Mouse (Mus musculus) forebrain, postnatal 0 days (tissue): Measurements from ENCODE around the gene Tgfbr3l. TPM values are rescaled to one million over a fixed set of nuclear protein-coding genes. Genes with fewer than 3 reads are reported as not detected.

ENCODE experiments used
- ATAC-seq: fragments of 200-750 bp; cut with Nextera tagmentation; 2 replicates; pipeline ENCODE4 v1.8.0; 2017; ENCODE audit warnings: mild to moderate bottlenecking, moderate library complexity
- DNase-seq: peaks from one replicate; pipeline ENCODE4 v3.0.0-alpha.2; 2015
- H3K27ac ChIP-seq: fragments of 300-500 bp; sonication (generic); 2 replicates; pipeline ENCODE4 v1.5.1; 2014; ENCODE audit warnings: low read depth, mild to moderate bottlenecking, antibody characterized with exemption, low read length, moderate library complexity, mixed read lengths
- H3K27me3 ChIP-seq: fragments of 300-500 bp; sonication (generic); 2 replicates; pipeline ENCODE4 v1.6.1; 2014; ENCODE audit warnings: mild to moderate bottlenecking, low read length, mixed read lengths; ENCODE audit not compliant: insufficient read depth
- H3K36me3 ChIP-seq: fragments of 300-500 bp; sonication (generic); 2 replicates; pipeline ENCODE4 v1.6.1; 2014; ENCODE audit warnings: mild to moderate bottlenecking, moderate library complexity; ENCODE audit not compliant: insufficient read depth
- H3K4me1 ChIP-seq: fragments of 300-500 bp; sonication (generic); 2 replicates; pipeline ENCODE4 v1.6.1; 2014; ENCODE audit warnings: antibody characterized with exemption; ENCODE audit not compliant: insufficient read depth
- H3K4me2 ChIP-seq: fragments of 300-500 bp; sonication (generic); 2 replicates; pipeline ENCODE4 v1.6.1; 2014; ENCODE audit warnings: low read depth, mild to moderate bottlenecking, moderate library complexity
- H3K4me3 ChIP-seq: fragments of 300-500 bp; sonication (generic); 2 replicates; pipeline ENCODE4 v1.5.1; 2014; ENCODE audit warnings: low read depth, low read length, mixed read lengths
- H3K9ac ChIP-seq: fragments of 300-500 bp; sonication (generic); 2 replicates; pipeline ENCODE4 v1.6.1; 2014; ENCODE audit warnings: mild to moderate bottlenecking
- H3K9me3 ChIP-seq: fragments of 300-500 bp; sonication (generic); 2 replicates; pipeline ENCODE4 v1.6.1; 2016; ENCODE audit warnings: low read length
- CTCF ChIP-seq: sonication (generic); IDR thresholded peaks from 2 replicates; pipeline ENCODE4 v1.5.1; 2016; ENCODE audit warnings: antibody characterized with exemption, control low read depth, low read depth
- WGBS: fragments of 180-500 bp; shearing (Covaris S2); extraction: QIAGEN DNeasy Blood & Tissue Kit; methylation state at CpG from one replicate; pipeline ENCODE4 v1.1.7; 2014; 5-methylcytosine and 5-hydroxymethylcytosine counted together
- polyA plus RNA-seq: library from polyadenylated mRNA; unstranded; fragments of >200 nt; fragmentation: Nextera tagmentation; extraction: Ambion mirVana; gene quantifications from 2 replicates; pipeline ENCODE4 v1.2.1, GENCODE M21; 2015
- total RNA-seq: library from RNA; depleted of rRNA; stranded (reverse); fragments of >200 nt; gene quantifications from 2 replicates; pipeline ENCODE4 v1.2.3, GENCODE M21; 2014; rRNA removed

Gene Tgfbr3l
- total RNA-seq (8.4 and 18.6 TPM in 2 replicates), polyA plus RNA-seq (1.1 and 1.3 TPM in 2 replicates)

DNA sequence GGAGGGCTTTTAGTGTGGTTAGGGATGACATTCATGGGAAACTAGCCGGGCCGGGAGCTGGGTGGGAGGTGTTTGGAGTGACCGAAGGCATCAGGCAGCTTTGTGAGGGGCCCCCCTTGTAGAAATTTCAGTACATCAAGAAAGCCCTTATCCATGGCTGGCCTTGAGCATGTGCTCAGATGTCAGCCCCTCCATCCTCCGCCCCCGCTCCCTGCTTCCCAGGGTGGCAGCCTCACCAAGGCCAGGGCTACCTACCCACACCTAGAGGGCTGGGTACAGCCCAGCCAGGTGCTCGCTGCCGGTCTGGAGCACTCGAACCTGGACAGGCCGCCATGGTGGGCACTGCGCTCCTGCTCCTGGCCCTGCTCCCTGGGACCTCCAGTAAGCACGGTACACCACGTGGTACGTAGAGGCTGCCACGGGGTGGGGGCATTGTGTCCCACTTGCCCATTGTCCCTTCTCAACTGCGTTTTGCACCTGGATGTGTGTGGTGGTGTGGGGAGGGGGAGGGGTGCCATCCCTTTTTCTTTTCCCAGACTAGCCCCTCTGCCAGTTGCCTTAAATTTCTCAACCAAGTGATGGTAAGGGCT lies at the start of gene Tgfbr3l:
Gene Tgfbr3l, plus strand, starts transcription at position 264 of the 590 bp plus-strand sequence.
- TF ChIP-seq CTCF: no peak
- Histone ChIP-seq H3K36me3 (peaks cover 58% of the 10 kb centered on the region), H3K27ac (no peak within 1 kb of the TSS), H3K4me1 (0 out of 2 replicates have a peak, but pooled peaks cover 4% of the 10 kb centered on the region), H3K4me3 (no peak within 1 kb of the TSS), H3K9ac (no peak within 1 kb of the TSS), H3K27me3 (no peaks in the 10 kb centered on the region), H3K9me3 (no peaks in the 10 kb centered on the region), H3K4me2 (no peak within 1 kb of the TSS)
- DNase-seq (no peak), ATAC-seq (no peak)
- WGBS: 76% methylated on average over 15 of the region's 15 CpGs

DNA sequence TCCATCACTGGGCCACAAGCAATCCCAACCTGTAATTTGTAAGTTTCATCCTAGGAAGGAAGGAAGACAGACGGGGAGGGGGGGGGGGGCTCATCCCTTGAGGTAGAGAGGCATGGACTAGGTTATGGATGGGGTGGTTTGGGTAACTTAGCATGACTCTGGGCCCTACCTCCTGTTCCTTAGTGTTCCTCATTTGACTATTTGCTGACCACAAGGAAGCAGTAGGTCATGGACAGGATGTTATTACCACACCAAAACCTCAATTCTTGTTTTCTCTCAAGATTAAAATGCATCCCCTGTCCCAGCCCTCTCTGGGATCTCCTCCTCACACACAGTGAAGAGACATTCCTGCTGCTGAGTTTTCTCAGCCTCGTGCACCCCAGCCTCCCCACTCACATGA lies 46.7 kb upstream of the Tgfbr3l start:
- H3K4me3 ChIP-seq: no peak overlapping the region
- H3K27me3 ChIP-seq: no peaks in the 10 kb centered on the region
- no peak for TF ChIP-seq CTCF
- H3K36me3 ChIP-seq: peaks cover 79% of the 10 kb centered on the region
- no peak for DNase-seq
- 65% methylated on average over 2 of the region's 2 CpGs for WGBS
- no peak overlapping the region for H3K27ac ChIP-seq
- no peaks in the 10 kb centered on the region for H3K4me1 ChIP-seq
- no peak overlapping the region for H3K9ac ChIP-seq
- no peak overlapping the region for H3K4me2 ChIP-seq
- ATAC-seq: no peak
- H3K9me3 ChIP-seq: no peaks in the 10 kb centered on the region

GRCm38 (mm10) chr8:4205246-4206123 lies 42.5 kb upstream of the Tgfbr3l start:
- no peaks in the 10 kb centered on the region for H3K9me3 ChIP-seq
- no peak overlapping the region for H3K27ac ChIP-seq
- TF ChIP-seq CTCF: no peak
- H3K4me1 ChIP-seq: no peaks in the 10 kb centered on the region
- no peak overlapping the region for H3K4me2 ChIP-seq
- 0 out of 2 replicates have a peak overlapping the region, but pooled peaks have one; percentile 14 for H3K9ac ChIP-seq
- no peaks in the 10 kb centered on the region for H3K27me3 ChIP-seq
- ATAC-seq (0 out of 2 replicates have a peak, but pooled peaks have one; percentile 0), DNase-seq (peak; percentile 32)
- WGBS: 30% methylated on average over 38 of the region's 38 CpGs
- H3K4me3 ChIP-seq: no peak overlapping the region
- peaks cover 75% of the 10 kb centered on the region for H3K36me3 ChIP-seq

GRCm38 (mm10) chr8:4206182-4207015 lies 41.6 kb upstream of the Tgfbr3l start:
- TF ChIP-seq CTCF: no peak
- Histone ChIP-seq H3K27me3 (no peaks in the 10 kb centered on the region), H3K36me3 (peaks cover 71% of the 10 kb centered on the region), H3K4me3 (no peak overlapping the region), H3K9ac (0 out of 2 replicates have a peak overlapping the region, but pooled peaks have one; percentile 14), H3K4me2 (no peak overlapping the region), H3K4me1 (no peaks in the 10 kb centered on the region), H3K9me3 (no peaks in the 10 kb centered on the region), H3K27ac (no peak overlapping the region)
- DNase-seq (peak; percentile 34), ATAC-seq (peak; percentile 6)
- 19% methylated on average over 44 of the region's 44 CpGs for WGBS

DNA sequence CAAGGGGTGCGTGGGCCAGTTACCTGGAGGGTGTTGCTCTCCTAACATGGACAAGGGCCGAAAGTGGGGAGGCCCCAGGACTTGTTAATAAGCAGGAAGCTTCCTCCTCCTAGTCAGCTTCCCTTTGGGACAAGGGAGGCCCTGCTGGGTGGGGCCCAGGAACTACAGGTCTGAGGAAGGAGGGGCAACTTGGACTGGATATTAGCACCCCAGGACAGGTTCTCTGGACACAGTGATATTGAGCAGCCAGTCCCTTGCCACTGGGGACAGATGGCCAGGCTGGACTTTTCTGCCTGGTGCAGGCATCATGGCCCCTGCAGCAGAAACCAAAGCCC lies 41.0 kb upstream of the Tgfbr3l start:
- no peak overlapping the region for H3K9ac ChIP-seq
- no peaks in the 10 kb centered on the region for H3K27me3 ChIP-seq
- WGBS: 67% methylated on average over 2 of the region's 2 CpGs
- H3K4me1 ChIP-seq: no peaks in the 10 kb centered on the region
- H3K4me3 ChIP-seq: no peak overlapping the region
- no peaks in the 10 kb centered on the region for H3K9me3 ChIP-seq
- ATAC-seq (no peak; the same call in 1 of the 2 replicates), DNase-seq (no peak)
- TF ChIP-seq CTCF: no peak
- peaks cover 66% of the 10 kb centered on the region for H3K36me3 ChIP-seq
- H3K27ac ChIP-seq: no peak overlapping the region
- H3K4me2 ChIP-seq: no peak overlapping the region

DNA sequence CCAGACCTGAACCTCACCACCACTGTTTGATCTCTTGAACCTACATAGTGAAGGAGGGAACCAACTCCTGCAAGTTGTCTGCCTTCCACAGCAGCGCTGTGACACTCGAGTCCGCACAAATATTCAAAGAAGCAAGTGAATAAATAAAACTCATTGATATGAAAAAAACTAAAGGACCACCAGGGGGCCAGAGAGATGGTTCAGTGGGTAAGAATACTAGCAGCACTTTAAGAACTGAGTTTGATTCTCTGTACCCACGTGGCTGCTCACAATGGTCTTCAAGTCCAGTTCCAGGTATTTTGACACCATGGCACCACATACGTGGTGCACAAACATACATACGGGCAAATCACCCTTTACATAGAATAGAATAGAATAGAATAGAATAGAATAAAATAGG lies 36.9 kb upstream of the Tgfbr3l start:
- Histone ChIP-seq H3K4me1 (peaks cover 26% of the 10 kb centered on the region), H3K9me3 (no peaks in the 10 kb centered on the region), H3K27ac (no peak overlapping the region), H3K4me3 (no peak overlapping the region), H3K27me3 (no peaks in the 10 kb centered on the region), H3K4me2 (no peak overlapping the region), H3K9ac (no peak overlapping the region), H3K36me3 (peaks cover 35% of the 10 kb centered on the region)
- ATAC-seq: no peak
- TF ChIP-seq CTCF: peak; percentile 55
- peak; percentile 27 for DNase-seq
- WGBS: 64% methylated on average over 6 of the region's 6 CpGs
